Mouse (Mus musculus): Measurements from ENCODE around the gene Tnnt3.

- no peak for TF ChIP-seq CTCF (IDR thresholded peaks at IDR 0.05; ENCODE audit: borderline replicate concordance, insufficient read depth, low read depth, low read length)
- TF ChIP-seq POLR2A (IDR thresholded peaks at IDR 0.05; ENCODE audit: borderline replicate concordance, insufficient read depth, low read length), result no peak
These were observed 1.4 kb downstream of the Tnnt3 start for GRCm38 (mm10) chr7:142500032-142500431.
